Mouse (Mus musculus): Measurements from ENCODE around the gene Ptgr1. TPM values are rescaled to one million over a fixed set of nuclear protein-coding genes. Genes with fewer than 3 reads are reported as not detected.

Gene Ptgr1
- total and polyA plus RNA-seq, 2 experiments, result 1.4 to 4.1 TPM

- no peak overlapping the region for H3K4me3 ChIP-seq (ENCODE audit: insufficient read depth, low read depth, low read length)
- 40% methylated on average over 8 of the region's 8 CpGs for WGBS
- no peak for DNase-seq (ENCODE audit: extremely low read depth, low read depth, low spot score)
- no peak for TF ChIP-seq CTCF (IDR thresholded peaks at IDR 0.05; ENCODE audit: low read depth, low read length)
- no peak for TF ChIP-seq POLR2A (IDR thresholded peaks at IDR 0.05; ENCODE audit: extremely low read depth, insufficient read depth, low read length)
- no peak overlapping the region for H3K27ac ChIP-seq (replicated peaks; ENCODE audit: insufficient read depth, low read depth, low read length)
- peaks cover 36% of the 10 kb centered on the region for H3K4me1 ChIP-seq (ENCODE audit: control insufficient read depth, insufficient read depth, low read length)
- H3K9ac ChIP-seq (ENCODE audit: low read depth, low read length), result no peak overlapping the region
- no peaks in the 10 kb centered on the region for H3K36me3 ChIP-seq (ENCODE audit: control insufficient read depth, insufficient read depth, low read length)
- H3K79me2 ChIP-seq (ENCODE audit: control insufficient read depth, insufficient read depth, low read length), result peaks cover 40% of the 10 kb centered on the region
- no peaks in the 10 kb centered on the region for H3K27me3 ChIP-seq (ENCODE audit: control insufficient read depth, insufficient read depth, low read length)
Measured at GRCm38 (mm10) chr4:59006211-59006610, 19.3 kb upstream of the Ptgr1 start.

- Histone ChIP-seq H3K9ac (ENCODE audit: low read depth, low read length) (peak overlapping the region; percentile 97), H3K36me3 (ENCODE audit: control insufficient read depth, insufficient read depth, low read length) (no peaks in the 10 kb centered on the region), H3K27ac (replicated peaks; ENCODE audit: insufficient read depth, low read depth, low read length) (peak overlapping the region; percentile 96), H3K4me1 (ENCODE audit: control insufficient read depth, insufficient read depth, low read length) (peaks cover 26% of the 10 kb centered on the region), H3K79me2 (ENCODE audit: control insufficient read depth, insufficient read depth, low read length) (peaks cover 26% of the 10 kb centered on the region; the same call in 1 of the 2 replicates), H3K27me3 (ENCODE audit: control insufficient read depth, insufficient read depth, low read length) (no peaks in the 10 kb centered on the region), H3K4me3 (ENCODE audit: insufficient read depth, low read depth, low read length) (peak overlapping the region; percentile 62)
- DNase-seq (ENCODE audit: extremely low read depth, low read depth, low spot score), result peak; percentile 94
- WGBS, result 6% methylated on average over 7 of the region's 7 CpGs
- TF ChIP-seq CTCF (IDR thresholded peaks at IDR 0.05; ENCODE audit: low read depth, low read length) (no peak), POLR2A (IDR thresholded peaks at IDR 0.05; ENCODE audit: extremely low read depth, insufficient read depth, low read length) (no peak)
Measured at GRCm38 (mm10) chr4:59003806-59004200, 16.9 kb upstream of the Ptgr1 start.

GRCm38 (mm10) chr4:59002948-59003805 is 16.3 kb upstream of the Ptgr1 start, which contains the start of gene Gm20503:
Gene Gm20503, plus strand, starts transcription at chr4:59003210.
- under 1% methylated on average over 84 of the region's 89 CpGs for WGBS
- no peaks in the 10 kb centered on the region for H3K36me3 ChIP-seq (ENCODE audit: control insufficient read depth, insufficient read depth, low read length)
- H3K9ac ChIP-seq (ENCODE audit: low read depth, low read length), result peak within 1 kb of the TSS; percentile 97
- no peaks in the 10 kb centered on the region for H3K27me3 ChIP-seq (ENCODE audit: control insufficient read depth, insufficient read depth, low read length)
- peaks cover 23% of the 10 kb centered on the region for H3K4me1 ChIP-seq (ENCODE audit: control insufficient read depth, insufficient read depth, low read length)
- peaks cover 21% of the 10 kb centered on the region; the same call in 1 of the 2 replicates for H3K79me2 ChIP-seq (ENCODE audit: control insufficient read depth, insufficient read depth, low read length)
- TF ChIP-seq CTCF (IDR thresholded peaks at IDR 0.05; ENCODE audit: low read depth, low read length) (no peak), POLR2A (IDR thresholded peaks at IDR 0.05; ENCODE audit: extremely low read depth, insufficient read depth, low read length) (peak; percentile 80)
- H3K27ac ChIP-seq (replicated peaks; ENCODE audit: insufficient read depth, low read depth, low read length), result peak within 1 kb of the TSS; percentile 96
- peak; percentile 65 for DNase-seq (ENCODE audit: extremely low read depth, low read depth, low spot score)
- H3K4me3 ChIP-seq (ENCODE audit: insufficient read depth, low read depth, low read length), result peak within 1 kb of the TSS; percentile 62

GRCm38 (mm10) chr4:59000614-59001013 is 13.7 kb upstream of the Ptgr1 start:
- WGBS, result 4% methylated on average over 2 of the region's 2 CpGs
- peaks cover 12% of the 10 kb centered on the region; the same call in 1 of the 2 replicates for H3K79me2 ChIP-seq (ENCODE audit: control insufficient read depth, insufficient read depth, low read length)
- H3K27ac ChIP-seq (replicated peaks; ENCODE audit: insufficient read depth, low read depth, low read length), result no peak overlapping the region
- no peaks in the 10 kb centered on the region for H3K36me3 ChIP-seq (ENCODE audit: control insufficient read depth, insufficient read depth, low read length)
- no peaks in the 10 kb centered on the region for H3K27me3 ChIP-seq (ENCODE audit: control insufficient read depth, insufficient read depth, low read length)
- peak; percentile 72 for DNase-seq (ENCODE audit: extremely low read depth, low read depth, low spot score)
- H3K4me3 ChIP-seq (ENCODE audit: insufficient read depth, low read depth, low read length), result no peak overlapping the region
- H3K9ac ChIP-seq (ENCODE audit: low read depth, low read length), result no peak overlapping the region
- H3K4me1 ChIP-seq (ENCODE audit: control insufficient read depth, insufficient read depth, low read length), result peaks cover 11% of the 10 kb centered on the region
- no peak for TF ChIP-seq POLR2A (IDR thresholded peaks at IDR 0.05; ENCODE audit: extremely low read depth, insufficient read depth, low read length)
- peak; percentile 35; the same call in 1 of the 2 replicates for TF ChIP-seq CTCF (IDR thresholded peaks at IDR 0.05; ENCODE audit: low read depth, low read length)

- Histone ChIP-seq H3K9ac (ENCODE audit: low read depth, low read length) (no peak overlapping the region), H3K27me3 (ENCODE audit: control insufficient read depth, insufficient read depth, low read length) (no peaks in the 10 kb centered on the region), H3K4me3 (ENCODE audit: insufficient read depth, low read depth, low read length) (no peak overlapping the region), H3K27ac (replicated peaks; ENCODE audit: insufficient read depth, low read depth, low read length) (no peak overlapping the region), H3K79me2 (ENCODE audit: control insufficient read depth, insufficient read depth, low read length) (peaks cover 8% of the 10 kb centered on the region; the same call in 1 of the 2 replicates), H3K36me3 (ENCODE audit: control insufficient read depth, insufficient read depth, low read length) (no peaks in the 10 kb centered on the region), H3K4me1 (ENCODE audit: control insufficient read depth, insufficient read depth, low read length) (peaks cover 4% of the 10 kb centered on the region)
- peak; percentile 72 for DNase-seq (ENCODE audit: extremely low read depth, low read depth, low spot score)
- WGBS, result 0% methylated on average over 2 of the region's 2 CpGs
- TF ChIP-seq CTCF (IDR thresholded peaks at IDR 0.05; ENCODE audit: low read depth, low read length), result peak; percentile 81
- no peak for TF ChIP-seq POLR2A (IDR thresholded peaks at IDR 0.05; ENCODE audit: extremely low read depth, insufficient read depth, low read length)
Measured at GRCm38 (mm10) chr4:58999686-59000085, 12.8 kb upstream of the Ptgr1 start.

Data from liver, adult 2 months (tissue).